Mouse (Mus musculus): ENCODE measurements around the gene Onecut3. TPM values are rescaled to one million over a fixed set of nuclear protein-coding genes. Genes with fewer than 3 reads are reported as not detected.

Onecut3 gene
- not detected for total RNA-seq (2023)

DNA sequence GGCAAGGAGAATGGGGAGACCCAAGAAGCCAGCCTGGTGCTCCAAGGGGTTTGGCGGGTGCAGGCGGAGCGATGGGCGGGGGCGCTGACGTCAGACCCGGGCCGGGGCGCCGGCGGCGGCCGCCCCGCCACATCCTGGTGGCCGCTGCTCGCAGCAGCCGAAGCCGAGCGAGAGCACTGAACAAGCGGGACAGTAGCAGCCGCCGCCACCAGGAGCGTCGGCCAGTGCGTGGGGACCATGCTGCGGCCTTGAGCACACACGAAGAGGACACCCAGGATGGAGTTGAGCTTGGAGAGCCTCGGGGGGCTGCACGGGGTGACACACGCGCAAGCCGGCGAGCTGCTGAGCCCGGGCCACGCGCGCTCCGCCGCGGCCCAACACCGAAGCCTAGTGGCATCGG is at the start of gene Onecut3:
Onecut3 (plus strand) TSS at position 104 of the 400 bp plus-strand sequence.

DNA sequence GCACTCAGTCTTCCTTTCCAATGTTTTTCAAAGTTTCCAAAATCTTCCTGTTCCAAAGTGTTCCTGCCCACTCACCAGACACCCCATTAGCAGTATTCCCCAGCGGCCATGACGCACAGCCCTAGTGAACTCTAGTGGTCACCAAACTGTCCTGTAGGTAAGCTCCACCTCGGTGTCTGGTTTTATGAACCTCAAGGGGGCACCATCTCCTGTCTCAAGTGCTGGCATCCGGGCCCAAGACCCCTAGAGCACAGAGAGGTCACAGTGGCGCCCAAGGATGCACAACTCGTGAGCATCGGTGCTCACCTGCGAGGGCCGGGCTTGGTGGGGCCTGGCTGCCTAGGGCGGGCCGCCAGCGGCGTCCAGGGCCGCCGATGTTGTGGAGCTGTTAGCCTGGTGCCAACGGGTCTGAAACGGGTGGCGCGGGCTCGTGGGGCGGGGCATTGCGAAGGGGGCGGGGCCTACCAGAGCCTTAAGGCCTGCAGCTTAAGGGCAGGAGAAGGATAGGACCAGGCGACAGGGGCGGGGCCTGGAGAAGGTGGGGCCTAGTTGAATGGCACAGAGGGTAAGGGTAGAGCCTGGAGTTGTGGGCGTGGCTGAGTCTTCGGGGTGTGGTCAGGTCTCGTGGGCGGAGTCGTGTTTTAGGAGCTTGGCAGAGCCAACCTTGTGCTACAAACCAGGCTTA is 44.2 kb downstream of the Onecut3 start, which contains the start of gene Atp8b3:
Atp8b3 (minus strand) TSS at position 415 of the 685 bp plus-strand sequence.

DNA sequence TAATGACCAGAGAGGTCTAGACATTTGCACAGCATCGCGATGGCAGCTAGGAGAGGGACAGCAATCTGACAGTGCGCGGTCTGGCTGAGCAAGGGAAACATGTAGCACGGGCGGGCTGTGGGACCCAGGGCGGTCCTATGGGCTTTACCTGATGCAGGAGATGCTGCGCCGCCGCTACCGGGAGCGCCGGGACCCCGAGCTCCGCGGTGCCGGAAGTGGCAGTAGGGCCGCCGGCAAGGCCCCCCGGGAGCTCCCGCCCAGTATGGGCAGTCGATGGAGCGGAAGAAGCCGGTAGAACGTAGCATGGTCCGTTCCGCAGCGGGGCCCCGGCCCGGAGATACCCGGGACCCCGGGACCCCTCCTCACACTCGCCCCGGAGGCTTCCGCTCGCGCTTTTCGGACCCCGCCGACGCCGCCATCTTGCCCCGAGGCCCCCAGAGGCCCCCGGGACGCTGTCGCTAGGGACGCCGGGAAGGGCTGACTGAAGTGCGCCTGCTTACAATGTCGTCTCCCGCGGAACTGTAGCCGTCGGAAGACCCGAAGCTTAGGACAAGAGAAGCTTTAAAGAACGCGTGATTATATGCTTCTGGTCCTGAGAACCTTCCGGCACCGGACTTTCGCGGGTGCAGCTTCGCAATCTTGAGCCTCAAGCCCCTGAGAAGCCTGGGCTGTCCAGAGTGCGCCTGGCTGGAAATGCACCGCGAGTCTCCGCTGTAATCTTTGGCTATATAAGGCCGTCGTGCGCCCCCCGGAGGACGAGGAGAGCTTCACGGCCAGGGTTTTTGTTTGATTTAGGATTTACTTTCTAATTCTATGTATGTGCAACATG is 66.7 kb downstream of the Onecut3 start, which contains the start of gene Rexo1:
Rexo1 (minus strand) TSS at position 445 of the 829 bp plus-strand sequence.

Other genes with a start within 250 kb of the Onecut3 start
- 10 to 100 TPM; 57.5 to 61.4 TPM for gene Ndufs7, start 245.7 kb upstream of the Onecut3 start, total RNA-seq (2023)
- gene Gamt, start 233.8 kb upstream of the Onecut3 start, total RNA-seq (2023) = 1 to 10 TPM; 5.3 to 7.9 TPM
- gene Dazap1, start 233.3 kb upstream of the Onecut3 start, total RNA-seq (2023) = 10 to 100 TPM; 92.4 to 98.1 TPM
- gene Rps15, start 202.4 kb upstream of the Onecut3 start, total RNA-seq (2023) = 100 to 1,000 TPM; 825 to 854 TPM
- not detected for gene Apc2, start 198.9 kb upstream of the Onecut3 start, total RNA-seq (2023)
- gene 2310011J03Rik, start 174.3 kb upstream of the Onecut3 start, total RNA-seq (2023) = 10 to 100 TPM; 27.3 to 33.6 TPM
- gene Pcsk4, start 165.3 kb upstream of the Onecut3 start, total RNA-seq (2023) = under 1 TPM in 1 of 2 experiments, not detected in 1; 0.60 TPM
- gene Reep6, start 164.9 kb upstream of the Onecut3 start, total RNA-seq (2023) = 1 to 10 TPM; 1.0 to 1.7 TPM
- under 1 TPM in 1 of 2 experiments, not detected in 1; 0.71 TPM for gene Adamtsl5, start 146.4 kb upstream of the Onecut3 start, total RNA-seq (2023)
- not detected for gene Plk5, start 138.4 kb upstream of the Onecut3 start, total RNA-seq (2023)
- gene Mex3d, start 107.2 kb upstream of the Onecut3 start, total RNA-seq (2023) = 1 to 10 TPM; 2.2 to 4.0 TPM
- 10 to 100 TPM; 51.7 to 52.3 TPM for gene Mbd3, start 95.3 kb upstream of the Onecut3 start, total RNA-seq (2023)
- gene Uqcr11, start 88.0 kb upstream of the Onecut3 start, total RNA-seq (2023) = 10 to 100 TPM; 90.5 to 97.7 TPM
- gene Tcf3, start 61.2 kb upstream of the Onecut3 start, total RNA-seq (2023) = 10 to 100 TPM; 52.0 to 52.8 TPM
- not detected for gene Atp8b3, start 44.3 kb downstream of the Onecut3 start, total RNA-seq (2023)
- gene Rexo1, start 66.7 kb downstream of the Onecut3 start, total RNA-seq (2023) = 10 to 100 TPM; 57.9 to 70.1 TPM
- gene Klf16, start 82.5 kb downstream of the Onecut3 start, total RNA-seq (2023) = 1 to 10 TPM; 8.1 to 9.0 TPM
- 10 to 100 TPM; 49.2 to 49.7 TPM for gene Abhd17a, start 95.5 kb downstream of the Onecut3 start, total RNA-seq (2023)
- 10 to 100 TPM; 10.7 to 11.9 TPM for gene Scamp4, start 108.0 kb downstream of the Onecut3 start, total RNA-seq (2023)
- gene Adat3, start 108.0 kb downstream of the Onecut3 start, total RNA-seq (2023) = 1 to 10 TPM; 1.4 to 3.0 TPM
- gene Gm49322, start 111.2 kb downstream of the Onecut3 start, total RNA-seq (2023) = 1 to 10 TPM in 1 of 2 experiments, under 1 TPM in 1; 0.69 to 1.1 TPM
- 100 to 1,000 TPM; 131 TPM for gene Csnk1g2, start 128.0 kb downstream of the Onecut3 start, total RNA-seq (2023)
- gene Btbd2, start 162.2 kb downstream of the Onecut3 start, total RNA-seq (2023) = 10 to 100 TPM; 14.8 to 25.5 TPM
- gene Mknk2, start 183.3 kb downstream of the Onecut3 start, total RNA-seq (2023) = 100 to 1,000 TPM; 173 to 188 TPM
- gene Mob3a, start 207.1 kb downstream of the Onecut3 start, total RNA-seq (2023) = 100 to 1,000 TPM; 137 to 153 TPM
- gene Izumo4, start 207.3 kb downstream of the Onecut3 start, total RNA-seq (2023) = 10 to 100 TPM; 15.2 to 15.8 TPM
- gene Ap3d1, start 247.4 kb downstream of the Onecut3 start, total RNA-seq (2023) = 100 to 1,000 TPM in 1 of 2 experiments, 10 to 100 TPM in 1; 82.9 to 110 TPM

Measured in neutrophil, adult 59 days (primary cell).